In genomic region chr17:28951831-28952799, GRCm38 (mm10) we compare ENCODE assay signal across 8 mouse cellular contexts. TPM values are rescaled to one million over a fixed set of nuclear protein-coding genes. Genes with fewer than 3 reads are reported as not detected.
A peak's percentile ranks its signal among the peaks of the same experiment; 100 is the strongest.
DNase-seq lines count a peak whose midpoint lies in the region; ATAC-seq lines count a peak whose summit lies in the region.

Gene Kctd20 (plus strand): TSS chr17:28951950.

- H3K4me1 ChIP-seq in brown adipose tissue, adult 24 weeks (ENCODE audit: control insufficient read depth, insufficient read depth, insufficient read length, low read length) = peaks cover 16% of the 10 kb centered on the region; the same call in 1 of the 2 replicates
- H3K4me1 ChIP-seq in heart, embryonic 14.5 days (ENCODE audit: control insufficient read depth in 2 of 2, insufficient read depth in 2 of 2, low read length in 2 of 2) = peaks cover 5 to 20% of the 10 kb centered on the region in 2 experiments
- peaks cover 34% of the 10 kb centered on the region for H3K4me1 ChIP-seq in liver, embryonic 13.5 days (replicated peaks)
- H3K4me1 ChIP-seq in stomach, embryonic 16.5 days (ENCODE audit: control insufficient read depth, insufficient read depth, low read length) = peaks cover 20% of the 10 kb centered on the region

- peak; percentile 92 for DNase-seq in CD4-positive, CD25-positive, alpha-beta regulatory T cell, adult 2 months (ENCODE audit: low read depth, low spot score)
- peak; percentile 61 for DNase-seq in fibroblast of lung, adult 2 months (ENCODE audit: low read depth)
- peak; percentile 97 for DNase-seq in kidney, postnatal 14 days
- DNase-seq in liver, embryonic 13.5 days = peak; percentile 92
- peak; percentile 96 for DNase-seq in neural tube, embryonic 10.5 days (ENCODE audit: extremely low spot score, low spot score)

- ATAC-seq in heart, embryonic 14.5 days (ENCODE audit: insufficient number of reproducible peaks, insufficient read depth, low FRiP score, low read depth) = peak; percentile 91
- ATAC-seq in liver, embryonic 13.5 days (ENCODE audit: low read depth) = peak; percentile 92
- ATAC-seq in stomach, embryonic 16.5 days (ENCODE audit: insufficient read depth, low FRiP score) = peak; percentile 93

- H3K9ac ChIP-seq in heart, embryonic 14.5 days (ENCODE audit: low read length) = peak within 1 kb of the TSS; percentile 92
- H3K9ac ChIP-seq in liver, embryonic 13.5 days = peak within 1 kb of the TSS; percentile 94
- peak within 1 kb of the TSS; percentile 97 for H3K9ac ChIP-seq in stomach, embryonic 16.5 days (ENCODE audit: low read length)

- peak within 1 kb of the TSS; percentile 78 for H3K4me2 ChIP-seq in heart, embryonic 14.5 days (ENCODE audit: low read length)
- H3K4me2 ChIP-seq in liver, embryonic 13.5 days = peak within 1 kb of the TSS; percentile 83
- peak within 1 kb of the TSS; percentile 86 for H3K4me2 ChIP-seq in stomach, embryonic 16.5 days (ENCODE audit: low read depth, low read length)

- H3K4me3 ChIP-seq in brown adipose tissue, adult 24 weeks (ENCODE audit: insufficient read depth, low read depth, low read length) = peak within 1 kb of the TSS; percentile 94
- H3K4me3 ChIP-seq in heart, embryonic 14.5 days (ENCODE audit: control insufficient read depth in 1 of 2, insufficient read depth in 1 of 2, low read depth in 1 of 2, low read length in 2 of 2) = peak within 1 kb of the TSS; percentile 79 to 84
- H3K4me3 ChIP-seq in liver, embryonic 13.5 days (replicated peaks) = peak within 1 kb of the TSS; percentile 79
- peak within 1 kb of the TSS; percentile 82 for H3K4me3 ChIP-seq in stomach, embryonic 16.5 days (replicated peaks; ENCODE audit: low read length)

- H3K9me3 ChIP-seq in heart, embryonic 14.5 days (ENCODE audit: control insufficient read depth, low read length) = peaks cover 8% of the 10 kb centered on the region
- H3K9me3 ChIP-seq in liver, embryonic 13.5 days (replicated peaks) = peaks cover 8% of the 10 kb centered on the region; the same call in 1 of the 2 replicates
- 0 out of 2 replicates have a peak, but pooled peaks cover 4% of the 10 kb centered on the region for H3K9me3 ChIP-seq in stomach, embryonic 16.5 days (replicated peaks; ENCODE audit: control insufficient read depth, low read length)

- H3K27ac ChIP-seq in brown adipose tissue, adult 24 weeks (replicated peaks; ENCODE audit: low read depth, low read length) = peak within 1 kb of the TSS; percentile 89
- H3K27ac ChIP-seq in heart, embryonic 14.5 days (replicated peaks in 1 of 2; ENCODE audit: control insufficient read depth in 1 of 2, insufficient read depth in 1 of 2, low read depth in 2 of 2, low read length in 2 of 2) = peak within 1 kb of the TSS; percentile 94 to 96
- H3K27ac ChIP-seq in liver, embryonic 13.5 days = peak within 1 kb of the TSS; percentile 99
- H3K27ac ChIP-seq in stomach, embryonic 16.5 days (ENCODE audit: low read length) = peak within 1 kb of the TSS; percentile 98

- H3K36me3 ChIP-seq in heart, embryonic 14.5 days (ENCODE audit: control insufficient read depth, insufficient read depth, low read length) = no peaks in the 10 kb centered on the region
- H3K36me3 ChIP-seq in liver, embryonic 13.5 days = peaks cover 25% of the 10 kb centered on the region
- H3K36me3 ChIP-seq in stomach, embryonic 16.5 days (ENCODE audit: control insufficient read depth, insufficient read depth, low read length) = 0 out of 2 replicates have a peak, but pooled peaks cover 3% of the 10 kb centered on the region

- H3K27me3 ChIP-seq in heart, embryonic 14.5 days (ENCODE audit: control insufficient read depth, insufficient read depth, low read length) = no peaks in the 10 kb centered on the region
- H3K27me3 ChIP-seq in liver, embryonic 13.5 days = no peaks in the 10 kb centered on the region
- H3K27me3 ChIP-seq in stomach, embryonic 16.5 days (ENCODE audit: control insufficient read depth, insufficient read depth, low read length) = no peaks in the 10 kb centered on the region

- WGBS in heart, embryonic 14.5 days = under 1% methylated on average over 69 of the region's 80 CpGs
- WGBS in liver, embryonic 13.5 days (ENCODE audit: insufficient replicate concordance) = under 1% methylated on average over 79 of the region's 80 CpGs
- under 1% methylated on average over 76 of the region's 80 CpGs for WGBS in stomach, embryonic 16.5 days

RNA-seq across cellular contexts. Expression of gene Kctd20, which starts in this region (rescaled TPM):
- polyA plus RNA-seq in brown adipose tissue, adult 24 weeks (2012; ENCODE audit: insufficient read depth, insufficient read length, missing spikeins) = 27.2 and 29.0 TPM in 2 replicates
- polyA plus RNA-seq in heart, embryonic 14.5 days (2014; fragmentation: Nextera tagmentation; extraction: Ambion mirVana) = 53.2 and 53.5 TPM in 2 replicates
- 65.8 and 78.6 TPM in 2 replicates for polyA plus RNA-seq in liver, embryonic 13.5 days (2015; fragmentation: Nextera tagmentation; extraction: Ambion mirVana)
- 77.2 and 78.3 TPM in 2 replicates for polyA plus RNA-seq in stomach, embryonic 16.5 days (2015; fragmentation: Nextera tagmentation; extraction: Ambion mirVana)

Comparison
In these comparisons a context has a peak if more than half of its experiments do, and no peak if none do; other contexts are left out.
1. Peak in every context shown above with its lines: DNase-seq, ATAC-seq, H3K4me3 ChIP-seq and H3K27ac ChIP-seq.